Mouse (Mus musculus): ENCODE data around the gene Hmga1b.
"Not testable (repeated sequence)": the region's sequence is repeated elsewhere in the genome, so short reads cannot be mapped to it uniquely, and the experiment has no call there.

Gene Hmga1b

GRCm38 (mm10) chr11:120762672-120763041, at the start of gene Hmga1b:
Hmga1b (plus strand) TSS chr11:120762794.
- in situ Hi-C loops (cut with MboI, MseI) = not testable (repeated sequence)

- in situ Hi-C loops (cut with MboI, MseI) = no loop called here
Observed at GRCm38 (mm10) chr11:120713580-120714518, 48.7 kb upstream of the Hmga1b start, which contains the start of the genes Cenpx and Lrrc45. Cenpx (minus strand) TSS chr11:120713738. Lrrc45 (plus strand) TSS chr11:120713925.

- in situ Hi-C loops (cut with MboI, MseI) = no loop called here
Observed at GRCm38 (mm10) chr11:120714546-120714945, 48.0 kb upstream of the Hmga1b start.

GRCm38 (mm10) chr11:120715131-120715530, 47.5 kb upstream of the Hmga1b start:
- in situ Hi-C loops (cut with MboI, MseI) = no loop called here

GRCm38 (mm10) chr11:120719242-120719641, 43.4 kb upstream of the Hmga1b start:
- in situ Hi-C loops (cut with MboI, MseI) = no loop called here

- in situ Hi-C loops (cut with MboI, MseI) = no loop called here
Observed at GRCm38 (mm10) chr11:120719841-120720376, 42.7 kb upstream of the Hmga1b start.

- in situ Hi-C loops (cut with MboI, MseI) = no loop called here
Observed at GRCm38 (mm10) chr11:120720450-120720849, 42.1 kb upstream of the Hmga1b start.

- in situ Hi-C loops (cut with MboI, MseI) = no loop called here
Observed at GRCm38 (mm10) chr11:120721124-120722066, 41.2 kb upstream of the Hmga1b start, which contains the start of gene Rac3. Rac3 (plus strand) TSS chr11:120721470.

- in situ Hi-C loops (cut with MboI, MseI) = no loop called here
Observed at GRCm38 (mm10) chr11:120722067-120722630, 40.4 kb upstream of the Hmga1b start.

- in situ Hi-C loops (cut with MboI, MseI) = no loop called here
Observed at GRCm38 (mm10) chr11:120722761-120723382, 39.7 kb upstream of the Hmga1b start.

- in situ Hi-C loops (cut with MboI, MseI) = no loop called here
Observed at GRCm38 (mm10) chr11:120723509-120723908, 39.1 kb upstream of the Hmga1b start.

- in situ Hi-C loops (cut with MboI, MseI) = loop anchor here (5.0 kb wide), 1 partner anchor 41 kb away; no protein-coding TSS in a partner anchor
Observed at GRCm38 (mm10) chr11:120726243-120727168, 36.1 kb upstream of the Hmga1b start.

- in situ Hi-C loops (cut with MboI, MseI) = loop anchor here (5.0 kb wide), 1 partner anchor 40 kb away; no protein-coding TSS in a partner anchor
Observed at GRCm38 (mm10) chr11:120727169-120727527, 35.4 kb upstream of the Hmga1b start, which contains the start of gene Dcxr. Dcxr (minus strand) TSS chr11:120727281.

- in situ Hi-C loops (cut with MboI, MseI) = loop anchor here (5.0 kb wide), 1 partner anchor 40 kb away; no protein-coding TSS in a partner anchor
Observed at GRCm38 (mm10) chr11:120727564-120727963, 35.0 kb upstream of the Hmga1b start.

- in situ Hi-C loops (cut with MboI, MseI) = loop anchor here (5.0 kb wide), 1 partner anchor 39 kb away; no protein-coding TSS in a partner anchor
Observed at GRCm38 (mm10) chr11:120728530-120729240, 33.9 kb upstream of the Hmga1b start.

GRCm38 (mm10) chr11:120729432-120730050, 33.1 kb upstream of the Hmga1b start:
- in situ Hi-C loops (cut with MboI, MseI) = loop anchor here (5.0 kb wide), 1 partner anchor 38 kb away; no protein-coding TSS in a partner anchor

- in situ Hi-C loops (cut with MboI, MseI) = no loop called here
Observed at GRCm38 (mm10) chr11:120730331-120730870, 32.2 kb upstream of the Hmga1b start.

GRCm38 (mm10) chr11:120731395-120731794, 31.2 kb upstream of the Hmga1b start:
- in situ Hi-C loops (cut with MboI, MseI) = no loop called here

All from T-helper 1 cell (primary cell).